Mouse (Mus musculus): ENCODE data around the gene Cyp2b13.
"Not testable (repeated sequence)": the region's sequence is repeated elsewhere in the genome, so short reads cannot be mapped to it uniquely, and the experiment has no call there.

Gene Cyp2b13

DNA sequence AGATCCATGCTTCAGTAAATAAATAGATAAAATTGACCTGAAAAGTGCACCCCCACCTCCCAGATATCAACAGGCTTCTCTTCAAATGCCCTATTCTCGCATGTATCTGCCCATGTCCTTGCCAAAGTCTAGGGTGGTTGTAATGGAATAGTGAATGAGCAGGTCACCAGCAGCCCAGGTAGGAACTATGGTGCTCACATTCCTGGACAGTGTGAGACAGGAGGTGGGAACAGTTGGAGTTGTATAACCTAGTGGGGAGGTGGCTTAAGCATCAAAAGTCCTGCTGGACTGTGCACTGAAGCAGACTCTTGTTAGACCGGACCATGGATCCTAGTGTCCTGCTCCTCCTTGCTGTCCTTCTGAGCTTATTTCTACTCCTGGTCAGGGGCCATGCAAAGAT, at the start of gene Cyp2b13:
Gene Cyp2b13 (plus strand): TSS at position 301 of the 400 bp plus-strand sequence.
- CTCF ChIA-PET: not testable (repeated sequence)

GRCm38 (mm10) chr7:26019814-26020332, 41.4 kb upstream of the Cyp2b13 start:
- CTCF ChIA-PET: not testable (repeated sequence)

- CTCF ChIA-PET: not testable (repeated sequence)
Observed at GRCm38 (mm10) chr7:26054885-26055630, 6.2 kb upstream of the Cyp2b13 start.

DNA sequence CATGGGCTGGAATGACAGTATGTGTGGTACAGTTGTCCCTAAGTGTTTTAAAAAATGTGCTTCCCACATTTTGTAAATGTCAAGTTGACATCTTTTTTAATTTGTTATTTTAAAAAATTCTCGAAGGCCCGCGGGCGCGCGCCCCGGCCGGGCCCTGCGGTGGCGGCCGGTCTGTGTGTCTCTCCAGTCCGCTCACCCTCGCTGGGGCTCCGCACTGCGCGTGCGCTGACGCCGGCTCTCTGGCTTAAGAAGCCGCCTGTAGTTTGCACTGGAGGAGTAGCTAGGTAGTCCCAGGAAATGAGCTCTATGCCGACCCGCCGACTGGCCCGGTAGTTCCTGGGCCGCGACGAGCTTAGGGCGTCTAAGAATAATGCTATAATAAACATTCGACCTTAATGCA, 10.4 kb downstream of the Cyp2b13 start:
- CTCF ChIA-PET: not testable (repeated sequence)

- CTCF ChIA-PET: no interaction called here
Observed at GRCm38 (mm10) chr7:26082595-26082994, 21.3 kb downstream of the Cyp2b13 start.

- CTCF ChIA-PET: no interaction called here
Observed at GRCm38 (mm10) chr7:26087391-26087790, 26.1 kb downstream of the Cyp2b13 start.

- CTCF ChIA-PET: not testable (repeated sequence)
Observed at GRCm38 (mm10) chr7:26088578-26088977, 27.3 kb downstream of the Cyp2b13 start.

GRCm38 (mm10) chr7:26139623-26140022, 78.3 kb downstream of the Cyp2b13 start:
- CTCF ChIA-PET: not testable (repeated sequence)

GRCm38 (mm10) chr7:26143657-26144056, 82.4 kb downstream of the Cyp2b13 start:
- CTCF ChIA-PET: not testable (repeated sequence)

Measured in spleen, embryonic (tissue).